Mouse (Mus musculus) cerebellum, adult 9-10 months (tissue): Measurements from ENCODE around the gene Slc35f6.

ENCODE experiments used
- DNase-seq: peaks from one replicate; pipeline ENCODE4 v3.0.0; 2022

Slc35f6 gene

GRCm38 (mm10) chr5:30647815-30648560 lies at the start of gene Slc35f6:
Gene Slc35f6, plus strand, starts transcription at chr5:30647933.
- peak; percentile 92 for DNase-seq

GRCm38 (mm10) chr5:30601397-30601796 lies 46.3 kb upstream of the Slc35f6 start:
- DNase-seq, result no peak

- DNase-seq, result no peak
Observed at GRCm38 (mm10) chr5:30603255-30603654, 44.5 kb upstream of the Slc35f6 start.

GRCm38 (mm10) chr5:30603926-30604325 lies 43.8 kb upstream of the Slc35f6 start:
- DNase-seq, result no peak

- DNase-seq, result no peak
Observed at GRCm38 (mm10) chr5:30604769-30605188, 43.0 kb upstream of the Slc35f6 start.

- no peak for DNase-seq
Observed at GRCm38 (mm10) chr5:30605649-30606048, 42.1 kb upstream of the Slc35f6 start.

GRCm38 (mm10) chr5:30606424-30607073 lies 41.2 kb upstream of the Slc35f6 start:
- DNase-seq, result peak; percentile 98

GRCm38 (mm10) chr5:30609094-30609493 lies 38.6 kb upstream of the Slc35f6 start:
- DNase-seq, result no peak

GRCm38 (mm10) chr5:30609918-30610645 lies 37.7 kb upstream of the Slc35f6 start:
- no peak for DNase-seq

GRCm38 (mm10) chr5:30611091-30611490 lies 36.6 kb upstream of the Slc35f6 start:
- no peak for DNase-seq

- no peak for DNase-seq
Observed at GRCm38 (mm10) chr5:30611689-30612088, 36.0 kb upstream of the Slc35f6 start.

GRCm38 (mm10) chr5:30612575-30612974 lies 35.2 kb upstream of the Slc35f6 start:
- DNase-seq, result no peak

- DNase-seq, result no peak
Observed at GRCm38 (mm10) chr5:30613242-30613641, 34.5 kb upstream of the Slc35f6 start.

GRCm38 (mm10) chr5:30614221-30614620 lies 33.5 kb upstream of the Slc35f6 start:
- no peak for DNase-seq

GRCm38 (mm10) chr5:30615416-30615815 lies 32.3 kb upstream of the Slc35f6 start:
- no peak for DNase-seq

GRCm38 (mm10) chr5:30615819-30616218 lies 31.9 kb upstream of the Slc35f6 start:
- peak; percentile 15 for DNase-seq

GRCm38 (mm10) chr5:30616644-30617043 lies 31.1 kb upstream of the Slc35f6 start:
- DNase-seq, result peak; percentile 33

GRCm38 (mm10) chr5:30617357-30617756 lies 30.4 kb upstream of the Slc35f6 start:
- peak; percentile 13 for DNase-seq

- DNase-seq, result peak; percentile 38
Observed at GRCm38 (mm10) chr5:30617851-30618250, 29.9 kb upstream of the Slc35f6 start.

- DNase-seq, result peak; percentile 20
Observed at GRCm38 (mm10) chr5:30618376-30619003, 29.2 kb upstream of the Slc35f6 start.

- DNase-seq, result peak; percentile 22
Observed at GRCm38 (mm10) chr5:30619211-30619610, 28.5 kb upstream of the Slc35f6 start.

GRCm38 (mm10) chr5:30620567-30620966 lies 27.2 kb upstream of the Slc35f6 start:
- DNase-seq, result peak; percentile 19

- peak; percentile 7 for DNase-seq
Observed at GRCm38 (mm10) chr5:30621211-30621790, 26.4 kb upstream of the Slc35f6 start.
